Mouse (Mus musculus): ENCODE results near the gene Plcg2.

DNA sequence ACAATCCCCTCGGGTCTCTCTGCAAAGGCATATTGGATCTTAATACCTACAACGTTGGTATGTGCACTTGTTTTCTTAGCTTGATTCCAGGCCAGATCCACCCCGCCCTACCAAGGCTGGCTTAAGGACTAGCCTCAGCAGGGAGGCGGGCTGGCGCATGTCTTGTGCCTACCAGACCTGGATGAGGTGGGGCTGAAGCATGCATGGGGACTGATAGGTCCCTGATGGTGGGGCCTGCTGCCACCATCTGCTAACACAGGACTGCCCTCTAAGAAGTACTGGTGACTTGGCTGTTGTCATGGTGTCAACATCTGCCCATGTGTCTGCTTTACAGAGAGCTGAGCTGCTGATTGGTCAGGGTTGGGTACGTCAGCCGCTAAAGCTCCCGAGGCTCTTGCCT lies 107.1 kb downstream of the Plcg2 start:
- TF ChIP-seq CTCF (IDR thresholded peaks at IDR 0.05; ENCODE audit: low read depth) (no peak), EP300 (IDR thresholded peaks at IDR 0.05; ENCODE audit: low read depth) (no peak)

All from liver, postnatal 0 days (tissue).